Mouse (Mus musculus) kidney, embryonic 14.5 days (tissue): ENCODE results near the gene Naxe. TPM values are rescaled to one million over a fixed set of nuclear protein-coding genes. Genes with fewer than 3 reads are reported as not detected.

Experiments
- polyA plus RNA-seq: library from polyadenylated mRNA; unstranded; fragments of >200 nt; fragmentation: Nextera tagmentation; extraction: Ambion mirVana; gene quantifications from 2 replicates; pipeline ENCODE4 v1.2.1, GENCODE M21; 2014

The Naxe gene
- polyA plus RNA-seq, 1 experiment from 2014 or later = 171 TPM

Other genes with a start within 250 kb of the Naxe start
- gene Pear1, start 234.2 kb downstream of the Naxe start, polyA plus RNA-seq = 25.3 and 41.0 TPM in 2 replicates
- gene Sh2d2a, start 211.7 kb downstream of the Naxe start, polyA plus RNA-seq = 0.22 TPM in 1 of 2 replicates, not detected in the other
- gene Prcc, start 172.9 kb downstream of the Naxe start, polyA plus RNA-seq = 15.6 and 16.6 TPM in 2 replicates
- 231 and 254 TPM in 2 replicates for gene Hdgf, start 152.2 kb downstream of the Naxe start, polyA plus RNA-seq
- gene Mrpl24, start 139.0 kb downstream of the Naxe start, polyA plus RNA-seq = 76.7 and 81.0 TPM in 2 replicates
- gene Isg20l2, start 128.2 kb downstream of the Naxe start, polyA plus RNA-seq = 34.6 and 45.5 TPM in 2 replicates
- 19.3 and 21.6 TPM in 2 replicates for gene Rrnad1, start 127.8 kb downstream of the Naxe start, polyA plus RNA-seq
- gene Crabp2, start 109.8 kb downstream of the Naxe start, polyA plus RNA-seq = 113 and 169 TPM in 2 replicates
- 14.8 and 26.1 TPM in 2 replicates for gene Nes, start 87.4 kb downstream of the Naxe start, polyA plus RNA-seq
- not detected in 2 replicates for gene Bcan, start 58.3 kb downstream of the Naxe start, polyA plus RNA-seq
- gene Hapln2, start 30.9 kb downstream of the Naxe start, polyA plus RNA-seq = not detected in 2 replicates
- gene Gpatch4, start 15.4 kb downstream of the Naxe start, polyA plus RNA-seq = 48.1 and 48.6 TPM in 2 replicates
- not detected in 2 replicates for gene Ttc24, start 19.8 kb upstream of the Naxe start, polyA plus RNA-seq
- 15.5 and 20.9 TPM in 2 replicates for gene Iqgap3, start 23.5 kb upstream of the Naxe start, polyA plus RNA-seq
- 12.6 and 21.8 TPM in 2 replicates for gene Mef2d, start 83.9 kb upstream of the Naxe start, polyA plus RNA-seq
- gene Rhbg, start 196.2 kb upstream of the Naxe start, polyA plus RNA-seq = 2.2 and 3.7 TPM in 2 replicates
- gene Gm38392, start 228.7 kb upstream of the Naxe start, polyA plus RNA-seq = 0.79 TPM in 1 of 2 replicates, not detected in the other
- gene Tsacc, start 238.5 kb upstream of the Naxe start, polyA plus RNA-seq = 15.4 and 20.0 TPM in 2 replicates
- gene Cct3, start 238.6 kb upstream of the Naxe start, polyA plus RNA-seq = 603 and 679 TPM in 2 replicates